Mouse (Mus musculus) erythroblast, embryonic 14.5 days (primary cell): ENCODE measurements at regions not wholly inside any gene's neighbourhood (a gene's known extent, or its start where the extent isn't known, plus 50 kb on each side); places are given as distances from the start of the nearest gene placed in this dataset.

Experiments
- GATA1 ChIP-seq: IDR thresholded peaks from 2 replicates; pipeline ENCODE4 v1.6.1; 2012; ENCODE audit warnings: low read length, inconsistent platforms, mixed read lengths
- TAL1 ChIP-seq: IDR thresholded peaks from 3 replicates; pipeline ENCODE4 v1.6.1; 2012; ENCODE audit warnings: low read length, inconsistent platforms, mixed read lengths

GRCm38 (mm10) chr16:76498233-76498632 lies 124.6 kb upstream of the Nrip1 start:
- TF ChIP-seq GATA1: no peak
- TF ChIP-seq TAL1: no peak
